Mouse (Mus musculus) spleen, postnatal 10 days (tissue): ENCODE results near the gene Fam117a.
A peak's percentile ranks its signal among the peaks of the same experiment; 100 is the strongest.
"Not testable (repeated sequence)": the region's sequence is repeated elsewhere in the genome, so short reads cannot be mapped to it uniquely, and the experiment has no call there.

Experiments used
- DNase-seq, 2 experiments: peaks; one replicate each; pipeline ENCODE4 v3.0.0; 2021 to 2022; ENCODE audit warnings: low spot score in 2 of 2

Gene Fam117a

GRCm38 (mm10) chr11:95392708-95393499 lies 56.1 kb downstream of the Fam117a start:
- no peak for DNase-seq

GRCm38 (mm10) chr11:95393500-95393816 lies 56.6 kb downstream of the Fam117a start:
- DNase-seq: no peak

GRCm38 (mm10) chr11:95394112-95394511 lies 57.3 kb downstream of the Fam117a start:
- no peak for DNase-seq

- DNase-seq: no peak
Measured at GRCm38 (mm10) chr11:95396548-95396947, 59.7 kb downstream of the Fam117a start.

GRCm38 (mm10) chr11:95397843-95398835 lies 61.3 kb downstream of the Fam117a start:
- DNase-seq: peak; percentile 66 to 85

- DNase-seq: no peak
Measured at GRCm38 (mm10) chr11:95399520-95400020, 62.8 kb downstream of the Fam117a start.

GRCm38 (mm10) chr11:95401568-95401967 lies 64.8 kb downstream of the Fam117a start:
- DNase-seq: no peak

- no peak for DNase-seq
Measured at GRCm38 (mm10) chr11:95402196-95402595, 65.4 kb downstream of the Fam117a start.

- DNase-seq: no peak
Measured at GRCm38 (mm10) chr11:95402658-95403101, 65.9 kb downstream of the Fam117a start.

GRCm38 (mm10) chr11:95403382-95404340 lies 66.8 kb downstream of the Fam117a start:
- DNase-seq: no peak

GRCm38 (mm10) chr11:95405771-95406170 lies 69.0 kb downstream of the Fam117a start:
- DNase-seq: no peak

GRCm38 (mm10) chr11:95406398-95406797 lies 69.6 kb downstream of the Fam117a start:
- DNase-seq: not testable (repeated sequence)

- DNase-seq: no peak
Measured at GRCm38 (mm10) chr11:95409450-95410112, 72.8 kb downstream of the Fam117a start.

- DNase-seq: no peak
Measured at GRCm38 (mm10) chr11:95411453-95412013, 74.7 kb downstream of the Fam117a start.

- DNase-seq: no peak
Measured at GRCm38 (mm10) chr11:95412615-95413014, 75.8 kb downstream of the Fam117a start.

GRCm38 (mm10) chr11:95413641-95414535 lies 77.1 kb downstream of the Fam117a start, which contains the start of gene Spop:
Gene Spop, plus strand, starts transcription at chr11:95414080.
- DNase-seq: peak; percentile 89 to 95

GRCm38 (mm10) chr11:95414536-95415161 lies 77.8 kb downstream of the Fam117a start:
- peak; percentile 88 to 95 for DNase-seq

GRCm38 (mm10) chr11:95415931-95416330 lies 79.1 kb downstream of the Fam117a start:
- DNase-seq: no peak

- no peak for DNase-seq
Measured at GRCm38 (mm10) chr11:95417341-95417740, 80.5 kb downstream of the Fam117a start.
